Mouse (Mus musculus): ENCODE measurements at regions not wholly inside any gene's neighbourhood (a gene's known extent, or its start where the extent isn't known, plus 50 kb on each side); places are given as distances from the start of the nearest gene placed in this dataset.

DNA sequence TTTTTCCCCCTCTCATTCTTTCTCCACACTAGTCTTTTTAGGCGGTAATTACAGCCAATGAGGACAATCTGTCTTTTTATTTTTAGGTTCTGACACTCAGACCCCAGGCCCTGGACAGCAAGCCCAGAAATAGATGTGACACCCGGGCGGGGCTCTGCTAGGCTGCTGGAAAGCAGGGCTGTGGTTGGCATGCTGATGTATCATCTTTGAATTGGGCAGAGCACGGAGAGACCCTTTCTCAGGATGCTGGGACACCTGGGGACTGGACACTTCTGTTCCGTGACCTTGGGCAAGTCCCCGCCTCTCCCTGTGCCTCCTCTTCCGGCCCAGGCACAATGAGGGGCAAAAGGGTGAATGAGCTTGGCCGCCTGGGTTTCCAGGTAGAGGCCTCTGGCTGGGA, 96.8 kb upstream of the Unc5b start:
- in situ Hi-C loops (cut with MboI; ENCODE audit: low pct_ligation_motif_present, low pct_unique_long_range_greater_than_20kb, low sequenced_read_pairs) (no loop called here), dilution Hi-C loops (cut with MboI; ENCODE audit: extremely low pct_ligation_motif_present, extremely low pct_unique_long_range_greater_than_20kb, low sequenced_read_pairs) (no loop called here)
- H3K9ac ChIP-seq (ENCODE audit: insufficient read depth, low read depth) = no peak overlapping the region
- no peak for TF ChIP-seq ZKSCAN1 (IDR thresholded peaks at IDR 0.05; ENCODE audit: borderline replicate concordance, low read depth, low read length)
- no peak for TF ChIP-seq RCOR1 (conservative IDR thresholded peaks at IDR 0.05; ENCODE audit: low read depth, low read length)
- TF ChIP-seq EP300 (IDR thresholded peaks at IDR 0.05; ENCODE audit: low read length) = no peak
- no peak for TF ChIP-seq TBP (conservative IDR thresholded peaks at IDR 0.05; ENCODE audit: low read depth, low read length)
- TF ChIP-seq POLR2A (IDR thresholded peaks at IDR 0.05; ENCODE audit: low read depth, low read length) = no peak
- TF ChIP-seq ZNF384 (IDR thresholded peaks at IDR 0.05; ENCODE audit: low read depth, low read length) = no peak
- no peak for TF ChIP-seq NELFE (IDR thresholded peaks at IDR 0.05; ENCODE audit: low read depth, low read length)
- no peak for TF ChIP-seq MAZ (IDR thresholded peaks at IDR 0.05; ENCODE audit: low read depth, low read length)
- no peak for TF ChIP-seq KAT2A (IDR thresholded peaks at IDR 0.05; ENCODE audit: insufficient replicate concordance, low read length)
- TF ChIP-seq MYC (IDR thresholded peaks at IDR 0.05; ENCODE audit: low read depth, low read length) = no peak
- no peak for TF ChIP-seq SIN3A (IDR thresholded peaks at IDR 0.05; ENCODE audit: low read length)
- TF ChIP-seq GABPA (IDR thresholded peaks at IDR 0.05; ENCODE audit: insufficient replicate concordance, low read depth, low read length) = no peak
- TF ChIP-seq BHLHE40 (IDR thresholded peaks at IDR 0.05; ENCODE audit: low read depth, low read length) = no peak
- no peak for TF ChIP-seq ZC3H11A (IDR thresholded peaks at IDR 0.05; ENCODE audit: low read depth, low read length)
- no peak for TF ChIP-seq POLR2AphosphoS2 (IDR thresholded peaks at IDR 0.05; ENCODE audit: low read depth, low read length)
- H3K36me3 ChIP-seq (replicated peaks in 1 of 2; ENCODE audit: control insufficient read depth in 1 of 2, insufficient read depth in 1 of 2, low read length in 1 of 2) = no peaks in the 10 kb centered on the region
- H3K79me2 ChIP-seq (replicated peaks; ENCODE audit: control insufficient read depth, extremely low read depth, insufficient read depth, poor library complexity, severe bottlenecking) = no peaks in the 10 kb centered on the region
- no peak overlapping the region for H3K27ac ChIP-seq (ENCODE audit: insufficient read depth, low read depth)
- no peak overlapping the region for H3K4me3 ChIP-seq (replicated peaks in 1 of 3; ENCODE audit: low read depth in 2 of 3, low read length in 2 of 3, poor library complexity in 1 of 3)
- H3K9me3 ChIP-seq (replicated peaks; ENCODE audit: low read length) = no peaks in the 10 kb centered on the region
- H3K4me2 ChIP-seq (ENCODE audit: insufficient read depth, low read depth, poor library complexity, severe bottlenecking) = no peak overlapping the region
- DNase-seq (ENCODE audit: extremely low read depth) = no peak
- peaks cover 93% of the 10 kb centered on the region for H3K27me3 ChIP-seq (replicated peaks)
- H3K4me1 ChIP-seq (ENCODE audit: control insufficient read depth in 1 of 2, insufficient read depth in 2 of 2) = peaks cover 0 to 2% of the 10 kb centered on the region in 2 experiments; a peak in 2 of 4 replicates

DNA sequence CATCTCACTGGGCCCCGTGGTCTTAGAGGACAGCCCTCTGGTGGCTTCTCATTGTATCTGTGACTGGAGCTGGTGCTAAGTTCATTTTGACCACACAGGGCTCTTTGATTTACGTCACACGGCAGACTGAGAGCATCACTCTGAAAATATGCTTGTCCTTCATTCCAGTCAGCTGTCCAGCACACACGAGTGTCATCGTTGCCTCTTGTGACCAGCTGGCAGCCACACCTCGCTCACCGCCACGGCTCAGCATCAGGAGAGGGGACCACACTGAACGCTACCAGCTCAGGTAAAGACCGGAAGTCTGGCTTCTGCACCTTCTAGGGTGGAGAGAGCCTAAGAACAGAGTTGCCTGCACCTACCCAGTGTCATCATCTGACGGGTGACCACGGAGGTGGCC, 95.3 kb upstream of the Unc5b start:
- Histone ChIP-seq H3K27me3 (replicated peaks) (peaks cover 94% of the 10 kb centered on the region), H3K27ac (ENCODE audit: insufficient read depth, low read depth) (no peak overlapping the region), H3K9me3 (replicated peaks; ENCODE audit: low read length) (no peaks in the 10 kb centered on the region), H3K4me1 (ENCODE audit: control insufficient read depth in 1 of 2, insufficient read depth in 2 of 2) (no peaks in the 10 kb centered on the region), H3K36me3 (replicated peaks in 1 of 2; ENCODE audit: control insufficient read depth in 1 of 2, insufficient read depth in 1 of 2, low read length in 1 of 2) (no peaks in the 10 kb centered on the region), H3K9ac (ENCODE audit: insufficient read depth, low read depth) (no peak overlapping the region), H3K4me2 (ENCODE audit: insufficient read depth, low read depth, poor library complexity, severe bottlenecking) (no peak overlapping the region), H3K79me2 (replicated peaks; ENCODE audit: control insufficient read depth, extremely low read depth, insufficient read depth, poor library complexity, severe bottlenecking) (no peaks in the 10 kb centered on the region), H3K4me3 (replicated peaks in 1 of 3; ENCODE audit: low read depth in 2 of 3, low read length in 2 of 3, poor library complexity in 1 of 3) (no peak overlapping the region)
- dilution Hi-C loops (cut with MboI; ENCODE audit: extremely low pct_ligation_motif_present, extremely low pct_unique_long_range_greater_than_20kb, low sequenced_read_pairs) = no loop called here
- DNase-seq (ENCODE audit: extremely low read depth) = no peak
- TF ChIP-seq BHLHE40 (IDR thresholded peaks at IDR 0.05; ENCODE audit: low read depth, low read length) (no peak), MXI1 (IDR thresholded peaks at IDR 0.05; ENCODE audit: low read depth, low read length) (no peak), MAX (IDR thresholded peaks at IDR 0.05; ENCODE audit: low read length) (no peak), MEF2A (IDR thresholded peaks at IDR 0.05; ENCODE audit: borderline replicate concordance, low read depth, low read length) (no peak), NELFE (IDR thresholded peaks at IDR 0.05; ENCODE audit: low read depth, low read length) (no peak), KAT2A (IDR thresholded peaks at IDR 0.05; ENCODE audit: insufficient replicate concordance, low read length) (no peak), ELF1 (IDR thresholded peaks at IDR 0.05; ENCODE audit: low read depth, low read length) (no peak), POLR2A (IDR thresholded peaks at IDR 0.05; ENCODE audit: low read depth, low read length) (no peak), ZC3H11A (IDR thresholded peaks at IDR 0.05; ENCODE audit: low read depth, low read length) (no peak), IRF4 (IDR thresholded peaks at IDR 0.05; ENCODE audit: low read depth, low read length) (no peak), RCOR1 (conservative IDR thresholded peaks at IDR 0.05; ENCODE audit: low read depth, low read length) (no peak), MAFK (IDR thresholded peaks at IDR 0.05; ENCODE audit: insufficient replicate concordance, low read length) (no peak), ETS1 (conservative IDR thresholded peaks at IDR 0.05; ENCODE audit: low read depth, low read length) (no peak), TCF12 (IDR thresholded peaks at IDR 0.05; ENCODE audit: low read depth, low read length) (no peak), SIN3A (IDR thresholded peaks at IDR 0.05; ENCODE audit: low read length) (no peak), GABPA (IDR thresholded peaks at IDR 0.05; ENCODE audit: insufficient replicate concordance, low read depth, low read length) (no peak)
- in situ Hi-C loops (cut with MboI; ENCODE audit: low pct_ligation_motif_present, low pct_unique_long_range_greater_than_20kb, low sequenced_read_pairs) = no loop called here

All from CH12.LX (cell line).